Mouse (Mus musculus) ovary, postnatal 14 days (tissue): ENCODE results near the gene D430019H16Rik.

Source experiments
- DNase-seq: peaks from one replicate; pipeline ENCODE4 v3.0.0; 2022; ENCODE audit warnings: low spot score

D430019H16Rik gene

GRCm38 (mm10) chr12:105537162-105537561 is 83.5 kb downstream of the D430019H16Rik start:
- DNase-seq: no peak

- no peak for DNase-seq
These were observed 86.0 kb downstream of the D430019H16Rik start for GRCm38 (mm10) chr12:105539649-105540048.

- no peak for DNase-seq
These were observed 88.1 kb downstream of the D430019H16Rik start for GRCm38 (mm10) chr12:105541590-105542402.

GRCm38 (mm10) chr12:105542513-105542912 is 88.9 kb downstream of the D430019H16Rik start:
- no peak for DNase-seq
